Mouse (Mus musculus) c-Kit-positive CD71-positive TER-119-negative erythroid progenitor cells, embryonic 14.5 days (primary cell): Measurements from ENCODE around the gene Eef2k.

Experiments used
- DNase-seq: peaks from one replicate; pipeline ENCODE4 v3.0.0-alpha.2; 2013; ENCODE audit warnings: low read depth

The Eef2k gene

GRCm38 (mm10) chr7:120844689-120845088 lies 2.1 kb downstream of the Eef2k start:
- no peak for DNase-seq

GRCm38 (mm10) chr7:120848831-120849512 lies 6.3 kb downstream of the Eef2k start:
- DNase-seq, result no peak

- no peak for DNase-seq
Measured at GRCm38 (mm10) chr7:120850165-120850564, 7.5 kb downstream of the Eef2k start.

- no peak for DNase-seq
Measured at GRCm38 (mm10) chr7:120859854-120860253, 17.2 kb downstream of the Eef2k start.

- DNase-seq, result no peak
Measured at GRCm38 (mm10) chr7:120860799-120861487, 18.3 kb downstream of the Eef2k start.

GRCm38 (mm10) chr7:120861488-120862047 lies 18.9 kb downstream of the Eef2k start:
- DNase-seq, result peak; percentile 77

GRCm38 (mm10) chr7:120862196-120862595 lies 19.6 kb downstream of the Eef2k start:
- no peak for DNase-seq

- no peak for DNase-seq
Measured at GRCm38 (mm10) chr7:120862626-120863025, 20.0 kb downstream of the Eef2k start.

- DNase-seq, result no peak
Measured at GRCm38 (mm10) chr7:120863476-120863875, 20.8 kb downstream of the Eef2k start.

GRCm38 (mm10) chr7:120865100-120865499 lies 22.5 kb downstream of the Eef2k start:
- DNase-seq, result peak; percentile 81

GRCm38 (mm10) chr7:120865832-120866231 lies 23.2 kb downstream of the Eef2k start:
- DNase-seq, result no peak

GRCm38 (mm10) chr7:120866684-120867083 lies 24.1 kb downstream of the Eef2k start:
- no peak for DNase-seq

- DNase-seq, result no peak
Measured at GRCm38 (mm10) chr7:120867720-120868119, 25.1 kb downstream of the Eef2k start.

GRCm38 (mm10) chr7:120869883-120870282 lies 27.3 kb downstream of the Eef2k start:
- no peak for DNase-seq

- no peak for DNase-seq
Measured at GRCm38 (mm10) chr7:120870431-120871008, 27.9 kb downstream of the Eef2k start.

- no peak for DNase-seq
Measured at GRCm38 (mm10) chr7:120873083-120873482, 30.5 kb downstream of the Eef2k start.

GRCm38 (mm10) chr7:120874021-120874420 lies 31.4 kb downstream of the Eef2k start:
- DNase-seq, result no peak

GRCm38 (mm10) chr7:120874764-120875539 lies 32.3 kb downstream of the Eef2k start:
- peak; percentile 78 for DNase-seq

GRCm38 (mm10) chr7:120875540-120876388 lies 33.1 kb downstream of the Eef2k start:
- DNase-seq, result no peak

GRCm38 (mm10) chr7:120878271-120878670 lies 35.6 kb downstream of the Eef2k start:
- DNase-seq, result no peak

- DNase-seq, result no peak
Measured at GRCm38 (mm10) chr7:120879972-120880371, 37.3 kb downstream of the Eef2k start.
